Mouse (Mus musculus): ENCODE measurements around the gene Rpap1.

Rpap1 gene

DNA sequence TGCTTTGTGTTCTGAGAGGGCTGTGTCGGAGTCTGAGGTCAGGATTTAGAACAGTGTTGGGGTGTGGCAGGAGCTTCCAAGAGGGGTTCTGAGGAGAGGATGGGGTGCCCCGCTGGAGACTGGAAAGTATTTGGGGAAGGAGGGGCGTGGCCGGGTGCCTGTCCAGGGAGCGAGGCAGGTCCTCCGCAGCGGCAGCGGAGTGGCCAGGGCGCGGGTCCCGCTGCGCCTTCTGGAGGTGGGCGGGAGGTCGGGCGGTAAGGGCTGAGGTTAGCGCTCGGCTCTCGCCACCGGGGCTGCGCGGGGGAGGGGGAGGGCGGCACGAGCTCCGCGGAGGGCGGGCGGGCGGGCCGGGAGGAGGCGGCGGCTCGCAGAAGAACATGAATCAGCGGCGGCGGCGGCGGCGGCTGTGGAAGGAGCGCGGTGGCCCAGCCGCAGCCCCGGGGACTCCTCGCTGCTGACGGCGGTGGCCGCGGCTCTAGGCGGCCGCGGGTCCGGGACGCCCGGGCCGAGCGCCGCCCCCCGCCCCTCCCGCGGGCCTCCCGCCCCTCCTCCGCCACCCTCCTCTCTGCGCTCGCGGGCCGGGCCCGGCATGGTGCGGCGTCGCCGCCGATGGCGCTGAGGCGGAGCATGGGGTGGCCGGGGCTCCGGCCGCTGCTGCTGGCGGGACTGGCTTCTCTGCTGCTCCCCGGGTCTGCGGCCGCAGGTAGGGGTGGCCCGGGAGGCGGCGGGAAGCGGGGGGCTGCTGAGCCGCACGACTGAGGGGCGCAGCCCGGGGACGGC lies 12.0 kb upstream of the Rpap1 start:
- peak; percentile 27 for DNase-seq (ENCODE audit: low read depth, low spot score)

DNA sequence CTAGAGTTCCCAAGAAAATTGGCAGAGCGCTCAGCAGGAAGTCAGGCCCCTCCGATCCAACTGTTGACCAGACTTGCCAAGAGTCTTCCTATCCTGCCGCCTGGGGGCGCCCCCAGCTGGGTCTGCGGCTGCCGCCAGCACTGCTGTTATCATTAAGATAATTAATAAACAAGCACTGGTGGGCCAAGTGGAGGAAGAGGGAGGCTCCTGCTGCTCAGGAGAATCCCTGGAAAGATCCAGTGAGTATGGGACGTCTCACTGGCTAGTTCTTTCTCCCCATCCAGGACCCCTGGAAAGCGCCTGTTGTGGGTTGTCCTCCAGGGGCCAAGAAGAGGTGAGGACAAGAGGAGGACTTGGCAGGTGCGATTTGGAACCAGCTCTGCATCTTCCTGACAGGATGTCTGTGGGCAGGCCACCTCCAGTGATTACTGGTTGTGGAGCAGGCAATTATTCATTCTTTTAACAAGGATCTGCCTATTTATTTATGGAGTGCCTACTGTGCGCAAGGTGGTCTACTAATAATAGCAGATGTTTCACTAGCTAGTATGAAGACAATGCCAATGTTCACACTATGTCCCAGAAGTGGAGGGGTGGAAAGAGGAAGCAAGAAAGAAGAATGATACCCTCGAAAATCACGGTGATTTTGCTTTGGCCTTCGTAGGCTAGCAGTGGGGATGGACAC lies 11.1 kb upstream of the Rpap1 start:
- DNase-seq (ENCODE audit: low read depth, low spot score): peak; percentile 44

- DNase-seq (ENCODE audit: low read depth, low spot score): no peak
Measured at GRCm38 (mm10) chr2:119797279-119797783, 10.0 kb upstream of the Rpap1 start, which contains the start of gene Tyro3. Tyro3 (plus strand) TSS chr2:119797733.

GRCm38 (mm10) chr2:119789996-119790395 lies 2.7 kb upstream of the Rpap1 start:
- DNase-seq (ENCODE audit: low read depth, low spot score): no peak

- DNase-seq (ENCODE audit: low read depth, low spot score): no peak
Measured at GRCm38 (mm10) chr2:119767246-119767645, 20.1 kb downstream of the Rpap1 start.

DNA sequence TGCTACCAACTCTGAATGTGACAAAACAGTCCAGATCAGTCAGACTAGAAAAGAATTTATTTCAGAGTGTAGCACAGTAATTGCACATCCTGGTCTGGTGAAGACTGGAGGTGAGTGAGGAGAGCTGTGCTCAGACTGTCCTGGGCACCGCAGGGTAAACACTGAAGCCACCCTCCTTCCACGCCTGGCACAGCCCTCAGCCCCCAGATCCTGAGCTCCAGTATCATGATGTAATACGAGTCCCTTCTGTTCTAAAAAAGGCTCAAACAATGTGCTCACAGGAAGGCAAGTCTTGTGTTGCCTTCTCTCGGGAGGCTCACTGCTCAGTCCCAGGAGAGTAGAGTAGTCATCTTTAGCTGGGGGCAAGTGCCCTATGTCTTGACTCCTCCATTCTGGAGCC lies 23.4 kb downstream of the Rpap1 start:
- no peak for DNase-seq (ENCODE audit: low read depth, low spot score)

GRCm38 (mm10) chr2:119762276-119762675 lies 25.1 kb downstream of the Rpap1 start:
- DNase-seq (ENCODE audit: low read depth, low spot score): no peak

DNA sequence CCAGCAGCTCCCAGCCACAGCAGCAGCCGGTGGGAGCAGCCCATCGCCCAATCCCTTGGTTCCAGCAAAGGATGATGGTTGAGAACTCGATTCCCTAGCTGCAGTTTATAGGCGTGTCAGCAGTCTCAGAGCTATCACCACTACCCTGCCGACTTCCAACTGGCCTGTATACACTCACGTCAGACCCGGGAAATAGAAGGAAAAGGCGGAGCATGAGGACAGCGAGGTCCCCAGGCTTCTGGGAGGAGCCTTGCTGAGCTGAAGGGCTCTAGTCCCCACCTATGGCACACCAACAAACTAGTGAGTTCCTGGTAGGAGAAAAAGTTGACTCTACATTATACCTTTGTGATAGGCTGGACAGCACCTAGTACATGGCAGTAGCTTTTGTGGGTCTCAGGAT lies 27.1 kb downstream of the Rpap1 start, which contains the start of gene Ltk:
TSS of gene Ltk (minus strand) at position 181 of the 400 bp plus-strand sequence.
- DNase-seq (ENCODE audit: low read depth, low spot score): no peak

- no peak for DNase-seq (ENCODE audit: low read depth, low spot score)
Measured at GRCm38 (mm10) chr2:119758844-119759835, 28.2 kb downstream of the Rpap1 start.

DNA sequence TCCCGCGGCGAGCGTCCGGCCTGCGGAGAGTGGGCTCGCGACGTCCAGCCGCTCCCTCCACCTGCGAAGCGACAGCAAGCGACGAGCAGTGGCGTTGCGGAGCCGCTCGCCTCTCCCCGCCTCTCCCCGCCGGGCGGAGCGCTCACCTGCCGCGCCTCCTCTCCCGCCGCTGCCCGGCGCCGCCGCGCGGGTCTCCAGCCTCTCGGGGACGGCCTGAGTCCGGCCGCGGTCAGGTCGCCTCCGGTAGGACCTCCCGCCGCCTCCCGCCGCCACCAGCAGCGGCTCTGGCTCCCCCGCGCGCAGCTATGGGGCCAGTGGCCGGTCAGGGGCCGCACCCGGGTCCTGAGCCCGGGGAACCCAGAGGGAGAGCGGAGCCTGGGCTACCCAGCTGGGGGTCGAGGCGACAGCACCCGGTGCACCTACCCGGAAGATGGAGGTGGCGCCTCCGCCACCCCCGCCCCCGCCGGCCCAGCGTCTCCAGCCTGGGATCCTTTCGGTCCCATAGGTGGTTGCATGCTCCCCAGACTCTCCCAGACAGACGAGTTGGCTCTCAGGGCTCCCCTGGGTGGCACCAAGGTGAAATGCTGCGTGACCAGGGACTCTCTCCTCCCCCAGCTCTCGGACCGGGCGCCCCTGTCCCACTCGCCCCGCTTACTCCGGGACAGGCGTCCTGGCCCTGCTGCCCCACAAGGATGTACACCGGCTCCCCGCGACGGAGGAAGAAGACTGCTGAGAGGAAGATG lies 29.1 kb downstream of the Rpap1 start:
- DNase-seq (ENCODE audit: low read depth, low spot score): peak; percentile 30

DNA sequence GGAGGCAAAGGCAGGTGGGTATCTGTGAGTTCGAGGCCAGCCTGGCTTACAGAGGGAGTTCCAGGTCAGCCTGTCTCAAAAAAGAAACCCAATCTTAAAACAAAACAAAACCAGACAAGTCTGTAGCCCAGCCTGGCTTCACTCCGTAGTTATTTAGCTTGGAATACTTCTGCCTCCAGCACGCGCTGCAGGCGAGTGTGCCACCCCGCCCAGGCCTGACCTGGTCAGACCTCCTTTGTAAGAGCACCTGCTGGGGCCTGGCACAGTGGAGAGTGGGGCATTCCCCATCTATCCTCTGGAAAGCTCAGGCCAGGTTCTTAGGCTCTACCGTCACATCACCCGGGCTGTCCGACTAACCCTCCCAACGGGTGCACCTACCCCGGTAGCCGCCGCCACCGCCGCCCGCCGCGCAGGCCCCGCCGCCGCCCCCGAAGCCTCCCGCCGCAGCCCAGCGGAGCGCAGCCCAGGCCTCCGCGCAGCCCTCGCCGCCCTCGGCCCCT lies 29.7 kb downstream of the Rpap1 start:
- no peak for DNase-seq (ENCODE audit: low read depth, low spot score)

GRCm38 (mm10) chr2:119749260-119749659 lies 38.1 kb downstream of the Rpap1 start:
- no peak for DNase-seq (ENCODE audit: low read depth, low spot score)

DNA sequence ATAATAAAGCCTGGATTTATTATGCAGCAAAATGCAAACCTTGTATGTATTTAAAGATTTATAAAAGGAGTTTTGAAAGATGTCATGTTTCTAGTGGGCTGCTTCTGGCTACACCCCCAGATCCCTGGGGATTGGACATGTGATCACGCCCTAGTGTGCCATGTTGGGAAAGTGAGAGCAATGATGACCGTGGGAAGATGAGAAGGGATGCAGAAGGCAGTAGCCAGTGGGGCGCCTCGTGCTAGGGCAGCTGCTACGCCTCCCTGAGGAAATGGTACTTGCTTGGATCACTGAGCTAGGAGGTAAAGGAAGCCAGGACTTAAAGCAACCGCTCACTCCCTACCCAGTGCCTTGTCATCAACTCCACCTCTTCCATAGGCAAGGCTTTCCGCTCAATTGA lies 39.8 kb downstream of the Rpap1 start:
- DNase-seq (ENCODE audit: low read depth, low spot score): no peak

DNA sequence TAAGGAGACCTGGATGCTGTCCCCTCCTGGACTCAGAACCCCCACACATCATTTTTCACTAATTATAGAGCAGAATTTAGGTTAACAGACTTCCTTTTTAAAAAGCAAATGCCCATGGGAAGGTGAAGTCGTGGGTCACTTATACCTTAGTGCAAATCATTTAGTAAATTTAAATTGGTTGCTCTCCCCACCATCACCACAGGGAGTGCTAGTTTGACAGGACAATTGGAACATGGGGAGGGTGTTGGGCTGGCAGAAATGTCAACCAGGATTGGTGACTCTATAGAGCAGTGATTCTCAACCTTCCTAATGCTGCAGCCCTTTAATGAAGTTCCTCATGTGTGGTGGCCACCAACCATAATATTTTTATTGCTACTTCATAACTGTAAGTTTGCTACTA lies 42.1 kb downstream of the Rpap1 start:
- no peak for DNase-seq (ENCODE audit: low read depth, low spot score)

DNA sequence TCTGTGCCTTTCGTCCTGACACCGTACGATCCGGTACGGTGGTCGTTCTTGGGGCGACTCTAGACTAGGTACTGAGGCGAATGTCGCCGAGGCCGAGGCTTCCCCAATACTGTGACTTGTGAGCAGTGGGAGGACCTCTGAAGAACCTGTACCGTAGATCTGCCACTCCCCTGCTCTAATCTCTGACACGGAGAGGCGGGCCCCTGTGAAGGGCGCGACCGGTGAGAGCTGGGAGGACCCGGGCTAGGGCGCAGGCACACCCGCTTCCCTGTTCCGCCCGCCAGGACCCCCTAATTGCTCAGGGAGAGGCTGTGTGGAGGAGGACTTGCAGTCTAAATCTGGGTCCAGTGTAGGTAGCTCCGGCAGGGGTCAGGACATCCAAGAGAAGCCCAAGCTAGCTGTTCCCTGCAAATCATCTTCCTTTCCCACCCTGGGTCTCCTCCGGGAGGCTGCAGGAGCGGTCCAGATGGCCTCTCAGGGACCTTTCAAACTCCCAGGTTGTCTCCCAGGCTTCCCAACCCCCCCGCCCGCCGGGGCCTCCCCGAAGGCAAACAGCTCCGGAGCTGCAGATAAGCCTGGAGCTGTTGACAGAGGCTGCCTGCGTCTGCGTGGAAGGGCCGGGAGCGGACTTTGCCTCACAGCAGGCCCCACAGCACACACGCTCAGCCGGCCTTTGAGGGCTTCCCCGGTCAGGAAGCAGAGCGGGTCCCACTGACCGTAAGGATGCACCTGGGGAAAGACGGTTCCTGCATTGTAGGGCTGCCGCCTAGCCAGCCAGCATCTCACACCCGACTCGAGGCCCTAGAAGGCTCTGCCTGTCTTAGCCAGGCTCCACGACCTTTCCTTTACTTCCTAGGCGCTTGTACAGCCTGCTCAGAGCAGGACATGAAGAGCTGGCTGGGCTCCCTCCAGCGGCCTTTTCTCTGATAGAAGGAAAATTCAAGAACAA lies 42.9 kb downstream of the Rpap1 start:
- no peak for DNase-seq (ENCODE audit: low read depth, low spot score)

- no peak for DNase-seq (ENCODE audit: low read depth, low spot score)
Measured at GRCm38 (mm10) chr2:119743808-119744162, 43.6 kb downstream of the Rpap1 start.

- DNase-seq (ENCODE audit: low read depth, low spot score): no peak
Measured at GRCm38 (mm10) chr2:119743176-119743807, 44.0 kb downstream of the Rpap1 start.

GRCm38 (mm10) chr2:119742461-119743175 lies 44.7 kb downstream of the Rpap1 start:
- no peak for DNase-seq (ENCODE audit: low read depth, low spot score)

Data from retina, postnatal 7 days (tissue).